Mouse (Mus musculus) left cerebral cortex, adult 2 months (tissue): ENCODE measurements at regions not wholly inside any gene's neighbourhood (a gene's known extent, or its start where the extent isn't known, plus 50 kb on each side); places are given as distances from the start of the nearest gene placed in this dataset.

Experiments used
- DNase-seq, 2 experiments: peaks; one replicate each; pipeline ENCODE4 v3.0.0; 2021 to 2022; ENCODE audit warnings: low spot score in 2 of 2, mixed read lengths in 1 of 2; ENCODE audit errors: extremely low spot score in 1 of 2
- H3K27ac ChIP-seq: fragments of 200-600 bp; 2 replicates; pipeline ENCODE4 v1.8.1; 2022
- H3K4me3 ChIP-seq: fragments of 200-600 bp; 2 replicates; pipeline ENCODE4 v1.8.1; 2022
- CTCF ChIP-seq: fragments of 200-600 bp; IDR thresholded peaks from 2 replicates; pipeline ENCODE4 v1.8.1; 2022; ENCODE audit warnings: antibody characterized with exemption, mild to moderate bottlenecking, moderate library complexity
- intact Hi-C: fragments of 180-260 bp; cut with DNase I; formaldehyde crosslinking; loops from one replicate; pipeline ENCODE4 v1.15.1; 2025

GRCm38 (mm10) chr6:16646269-16646668 lies 252.0 kb downstream of the Tfec start:
- Histone ChIP-seq H3K4me3 (no peak overlapping the region), H3K27ac (no peak overlapping the region)
- no peak for DNase-seq
- intact Hi-C loops: no loop called here
- TF ChIP-seq CTCF: no peak

DNA sequence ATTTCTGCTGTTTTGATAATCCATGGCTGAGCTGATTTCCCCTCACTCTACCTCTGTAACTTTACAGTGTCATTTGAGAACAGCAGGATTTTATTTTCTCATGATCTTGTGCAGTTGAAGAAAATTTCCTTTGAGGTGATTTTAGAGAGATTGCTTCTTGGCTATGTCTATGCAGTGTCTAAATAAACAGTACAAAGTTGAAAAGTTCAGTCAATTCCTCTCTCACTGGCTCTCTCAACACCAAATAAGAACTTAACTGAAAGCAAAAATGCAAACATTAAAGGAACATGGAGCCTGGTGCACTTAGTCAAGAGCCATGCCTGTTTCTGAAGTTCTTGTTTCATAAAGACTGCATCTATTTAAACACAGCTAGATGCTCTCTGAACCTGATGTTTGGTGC lies 254.7 kb downstream of the Tfec start:
- intact Hi-C loops: no loop called here
- TF ChIP-seq CTCF: no peak
- no peak overlapping the region for H3K4me3 ChIP-seq
- no peak for DNase-seq
- no peak overlapping the region for H3K27ac ChIP-seq

GRCm38 (mm10) chr6:16636736-16637304 lies 261.4 kb downstream of the Tfec start:
- no peak for TF ChIP-seq CTCF
- no peak for DNase-seq
- intact Hi-C loops: no loop called here
- H3K4me3 ChIP-seq: no peak overlapping the region
- no peak overlapping the region for H3K27ac ChIP-seq

DNA sequence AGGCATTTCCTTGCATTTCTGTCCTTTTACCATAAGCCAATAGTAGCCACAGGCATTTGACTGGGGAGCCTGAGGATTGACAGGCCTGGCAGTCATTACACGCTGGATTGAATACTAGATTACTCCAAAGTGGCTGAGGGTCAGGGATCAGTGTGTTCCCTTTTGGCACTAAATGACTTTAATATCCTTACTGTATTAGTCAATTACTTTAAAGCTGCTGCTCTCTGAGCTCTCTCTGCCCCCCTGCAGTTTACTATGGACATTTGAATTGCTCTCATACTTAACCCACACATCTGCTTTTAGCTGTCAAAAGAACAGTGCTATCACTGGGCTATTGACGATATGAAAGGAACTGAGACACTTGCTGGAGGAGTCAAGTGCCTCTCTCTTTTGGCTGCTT lies 262.1 kb downstream of the Tfec start:
- Histone ChIP-seq H3K4me3 (no peak overlapping the region), H3K27ac (no peak overlapping the region)
- no peak for TF ChIP-seq CTCF
- DNase-seq: no peak
- intact Hi-C loops: no loop called here

DNA sequence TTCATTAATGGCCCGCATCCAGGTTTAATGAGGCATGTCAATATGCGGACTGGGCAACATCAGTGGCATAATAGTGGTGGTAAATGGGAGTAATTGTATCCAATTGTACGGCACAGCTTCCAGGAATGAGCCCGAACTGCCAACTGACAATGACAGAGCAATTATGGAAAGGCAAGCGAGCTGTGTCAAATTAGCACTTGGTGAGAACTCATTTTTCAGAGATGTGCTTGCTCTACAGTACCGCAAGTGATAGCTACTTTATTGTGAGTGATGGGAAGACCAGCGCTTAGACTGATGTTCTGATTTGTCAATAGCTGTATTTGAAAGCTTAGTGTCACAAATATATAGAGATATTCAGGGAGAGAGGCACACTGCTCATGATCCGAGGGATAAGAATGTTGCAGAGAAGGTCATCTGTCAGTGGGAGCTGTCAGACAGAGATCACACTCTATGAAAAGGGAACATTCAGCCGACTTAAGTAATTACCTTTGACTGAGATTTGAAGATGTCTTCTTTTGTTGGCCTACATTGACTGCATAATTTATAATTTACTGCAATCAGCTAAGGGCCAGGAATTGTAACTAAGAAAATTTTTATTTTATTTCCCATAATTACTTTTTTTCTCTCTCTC lies 290.7 kb downstream of the Tfec start:
- no peak for TF ChIP-seq CTCF
- intact Hi-C loops: no loop called here
- no peak overlapping the region for H3K4me3 ChIP-seq
- no peak overlapping the region for H3K27ac ChIP-seq
- no peak for DNase-seq

GRCm38 (mm10) chr6:16606687-16607392 lies 291.4 kb downstream of the Tfec start:
- intact Hi-C loops: no loop called here
- H3K27ac ChIP-seq: no peak overlapping the region

GRCm38 (mm10) chr6:16592411-16592810 lies 305.8 kb downstream of the Tfec start:
- no peak overlapping the region for H3K4me3 ChIP-seq
- H3K27ac ChIP-seq: no peak overlapping the region
- TF ChIP-seq CTCF: no peak
- intact Hi-C loops: no loop called here
- DNase-seq: no peak

More at GRCm38 (mm10) chr6:16606687-16607392, 291.4 kb downstream of the Tfec start:
- TF ChIP-seq CTCF: no peak
- DNase-seq: no peak
- H3K4me3 ChIP-seq: no peak overlapping the region

GRCm38 (mm10) chr6:16582302-16582701 lies 315.9 kb downstream of the Tfec start:
- intact Hi-C loops: no loop called here
- DNase-seq: no peak
- no peak overlapping the region for H3K4me3 ChIP-seq
- TF ChIP-seq CTCF: no peak
- no peak overlapping the region for H3K27ac ChIP-seq

- no peak for DNase-seq
- Histone ChIP-seq H3K4me3 (no peak overlapping the region), H3K27ac (no peak overlapping the region)
- intact Hi-C loops: no loop called here
- TF ChIP-seq CTCF: no peak
Measured at GRCm38 (mm10) chr6:16581801-16582200, 316.4 kb downstream of the Tfec start.

DNA sequence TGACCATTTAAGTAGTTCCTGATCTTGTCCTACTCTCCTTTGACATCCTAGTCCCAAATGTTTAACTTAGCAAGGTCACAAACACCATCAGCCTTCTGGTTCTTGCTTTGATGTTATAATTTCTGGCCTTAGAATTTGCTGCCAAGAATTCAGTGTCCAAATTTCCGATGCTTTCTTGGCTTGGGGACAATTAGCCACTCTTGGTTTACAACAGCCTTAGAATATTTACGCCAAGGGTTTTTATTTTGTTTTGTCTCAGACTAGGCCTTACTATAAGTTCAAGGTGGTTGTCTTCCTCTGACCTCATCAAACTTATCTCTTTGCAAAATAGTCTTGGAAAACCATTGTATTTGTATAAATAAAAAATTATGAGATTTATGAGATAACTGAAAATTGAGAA lies 322.4 kb downstream of the Tfec start:
- TF ChIP-seq CTCF: no peak
- intact Hi-C loops: no loop called here
- no peak for DNase-seq
- no peak overlapping the region for H3K27ac ChIP-seq
- H3K4me3 ChIP-seq: no peak overlapping the region

- no peak for TF ChIP-seq CTCF
- Histone ChIP-seq H3K4me3 (no peak overlapping the region), H3K27ac (peak overlapping the region; percentile 18; the same call in 1 of the 2 replicates)
- intact Hi-C loops: loop anchor here (1.0 kb wide), 1 partner anchor 86 kb away; no protein-coding TSS in a partner anchor
- DNase-seq: no peak
Measured at GRCm38 (mm10) chr6:16572828-16573227, 325.4 kb downstream of the Tfec start.

DNA sequence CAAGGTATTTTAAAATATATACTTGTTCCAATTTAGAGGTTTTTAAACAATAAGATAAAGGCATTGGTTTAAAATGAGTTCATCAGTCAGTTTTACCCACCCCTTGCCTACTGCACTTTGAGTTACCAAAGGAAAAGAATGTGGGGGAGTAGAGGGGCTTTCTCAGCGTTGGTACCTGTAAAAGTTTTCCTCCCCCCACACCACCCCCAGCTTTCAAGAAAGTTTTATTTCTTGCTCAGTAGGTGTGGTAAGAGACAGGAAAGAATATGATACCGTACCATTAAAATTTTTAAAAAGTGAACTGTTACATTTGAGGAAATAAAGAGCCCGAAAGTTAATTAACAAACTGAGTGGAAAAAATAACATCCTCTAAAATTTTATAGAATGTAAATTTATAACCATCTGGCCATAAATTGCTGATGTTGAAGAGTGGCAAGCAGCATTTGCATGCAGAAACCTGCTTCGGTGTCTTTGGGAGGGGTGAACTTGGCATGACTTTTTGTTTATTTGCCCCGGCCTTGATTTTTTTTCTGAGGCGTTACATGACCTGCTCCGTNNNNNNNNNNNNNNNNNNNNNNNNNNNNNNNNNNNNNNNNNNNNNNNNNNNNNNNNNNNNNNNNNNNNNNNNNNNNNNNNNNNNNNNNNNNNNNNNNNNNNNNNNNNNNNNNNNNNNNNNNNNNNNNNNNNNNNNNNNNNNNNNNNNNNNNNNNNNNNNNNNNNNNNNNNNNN lies 346.1 kb downstream of the Tfec start:
- no peak overlapping the region for H3K27ac ChIP-seq
- no peak overlapping the region for H3K4me3 ChIP-seq
- no peak for DNase-seq
- TF ChIP-seq CTCF: no peak
- intact Hi-C loops: no loop called here
